Mouse (Mus musculus) thymus, postnatal 10 days (tissue): ENCODE measurements around the gene Vmn1r191.
"Not testable (repeated sequence)": the region's sequence is repeated elsewhere in the genome, so short reads cannot be mapped to it uniquely, and the experiment has no call there.

ENCODE experiments used
- DNase-seq, 2 experiments: peaks; one replicate each; pipeline ENCODE4 v3.0.0; 2021; ENCODE audit warnings: low spot score in 2 of 2

Vmn1r191 gene

DNA sequence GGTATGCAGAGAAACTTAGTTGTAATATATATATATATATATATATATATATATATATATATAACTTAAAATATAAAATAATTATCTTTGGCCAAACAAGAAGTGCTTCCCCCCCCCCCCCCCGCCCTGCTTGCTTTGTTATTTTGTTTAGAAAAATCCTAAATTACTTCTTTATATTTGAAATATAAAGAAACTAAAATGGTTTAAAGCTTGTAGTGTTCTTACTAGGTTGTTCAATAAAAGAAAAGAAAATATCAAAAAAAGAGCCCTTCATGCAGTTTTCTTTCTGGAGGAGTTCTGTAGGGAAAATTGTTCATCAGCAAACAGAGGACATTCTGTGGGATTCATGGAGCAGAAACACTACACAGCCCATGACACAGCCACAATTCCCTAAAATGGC, at the start of gene Vmn1r191:
Gene Vmn1r191, minus strand, starts transcription at position 101 of the 400 bp plus-strand sequence.
- DNase-seq: no peak

DNA sequence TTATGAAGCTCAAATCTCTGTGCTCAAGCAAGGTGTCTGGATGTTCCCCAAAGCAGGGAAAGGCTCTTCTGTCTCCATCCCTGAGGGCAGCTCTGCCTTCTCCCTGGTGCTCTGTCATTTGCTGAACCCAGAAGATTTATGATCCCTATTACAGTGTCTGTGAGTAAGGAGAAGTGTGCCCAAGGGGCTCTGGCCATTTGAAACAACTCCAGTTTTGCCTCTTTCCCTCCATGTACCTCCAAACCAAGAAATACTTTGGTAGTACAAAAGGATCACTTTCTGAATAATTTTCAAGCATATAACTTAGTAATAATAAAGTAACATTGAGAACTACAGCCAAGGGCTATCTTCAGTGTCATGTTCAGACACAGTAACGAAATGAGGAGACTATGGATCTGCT, 39.3 kb upstream of the Vmn1r191 start, which contains the start of gene Vmn1r193:
Gene Vmn1r193, minus strand, starts transcription at position 101 of the 400 bp plus-strand sequence.
- DNase-seq: not testable (repeated sequence)

DNA sequence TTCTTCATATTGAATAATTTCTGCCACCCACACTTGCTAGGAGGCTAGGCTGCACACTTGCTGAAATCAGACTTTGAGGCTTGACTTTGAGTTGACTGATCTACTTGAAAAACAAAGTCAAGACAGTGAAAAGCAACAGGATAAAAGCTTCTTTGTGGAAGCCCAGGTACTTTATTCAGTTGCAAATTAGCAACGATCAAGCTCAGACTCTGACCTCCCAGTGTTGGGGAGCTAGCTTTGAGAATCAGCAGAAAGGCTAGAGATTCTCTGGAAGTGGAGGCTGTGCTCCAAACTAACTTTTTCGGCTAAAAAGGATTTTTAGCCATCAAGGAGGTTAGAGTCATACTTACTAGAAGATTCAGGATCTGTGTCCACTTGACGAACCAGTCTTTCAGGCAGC, 9.0 kb upstream of the Vmn1r191 start:
- DNase-seq: not testable (repeated sequence)

DNA sequence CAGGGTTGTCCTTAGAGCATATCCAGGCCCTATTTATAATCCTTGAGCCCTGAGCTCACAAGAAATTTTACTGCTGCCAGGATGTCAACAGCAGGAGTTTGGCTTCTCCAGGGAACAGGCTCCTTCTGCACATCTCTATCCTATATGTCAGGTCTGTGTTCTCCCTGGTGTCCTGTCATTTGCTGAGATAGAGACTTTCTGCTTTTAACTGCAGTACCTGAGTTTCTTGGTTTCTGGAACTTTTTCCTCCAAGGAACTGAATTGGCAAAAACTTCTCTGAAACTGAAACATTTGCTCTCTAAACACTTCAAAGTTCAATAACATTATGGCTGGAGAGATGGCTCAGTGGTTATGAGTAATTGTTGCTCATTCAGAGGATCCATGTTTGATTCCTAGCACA, 7.3 kb upstream of the Vmn1r191 start, which contains the start of gene Vmn1r192:
Gene Vmn1r192, minus strand, starts transcription at position 101 of the 400 bp plus-strand sequence.
- DNase-seq: no peak

DNA sequence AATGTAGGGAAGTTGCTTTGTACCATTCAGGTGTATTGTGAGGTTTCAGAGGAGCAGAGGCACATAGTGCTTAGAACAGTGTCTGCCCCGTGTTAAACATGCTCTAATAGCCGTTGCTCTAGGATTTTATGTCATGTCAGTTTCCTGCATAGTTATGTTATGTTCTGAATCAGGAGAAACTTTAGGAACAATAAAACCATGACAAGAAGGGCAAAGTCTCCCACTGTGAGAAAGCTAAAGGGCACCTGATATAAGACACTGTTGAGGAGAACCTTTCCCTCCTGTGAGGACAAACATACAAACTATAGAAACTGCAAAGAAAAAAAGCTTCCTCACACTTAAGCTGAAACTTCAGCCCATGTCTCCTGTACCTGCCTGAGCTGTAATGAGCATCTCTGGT, 6.6 kb upstream of the Vmn1r191 start:
- DNase-seq: no peak

DNA sequence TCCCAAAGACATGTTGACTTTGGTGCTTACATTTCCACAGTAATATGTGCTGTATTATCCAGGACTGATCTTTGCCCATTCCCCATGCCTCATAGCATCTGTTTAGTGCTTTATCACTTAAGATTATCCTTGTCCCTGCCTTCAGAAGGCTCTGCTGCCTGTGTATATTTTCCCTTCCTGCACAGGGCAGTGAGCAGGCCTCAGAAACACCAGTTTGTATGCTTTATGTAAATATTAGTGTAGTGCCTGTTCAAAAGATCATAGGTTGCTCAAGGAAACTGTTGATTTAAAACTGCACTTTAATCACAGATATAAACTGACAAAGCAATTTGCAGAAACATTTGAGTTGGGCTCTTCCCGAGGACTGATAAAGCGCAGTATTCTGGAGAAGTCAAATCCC, 5.5 kb upstream of the Vmn1r191 start:
- no peak for DNase-seq

DNA sequence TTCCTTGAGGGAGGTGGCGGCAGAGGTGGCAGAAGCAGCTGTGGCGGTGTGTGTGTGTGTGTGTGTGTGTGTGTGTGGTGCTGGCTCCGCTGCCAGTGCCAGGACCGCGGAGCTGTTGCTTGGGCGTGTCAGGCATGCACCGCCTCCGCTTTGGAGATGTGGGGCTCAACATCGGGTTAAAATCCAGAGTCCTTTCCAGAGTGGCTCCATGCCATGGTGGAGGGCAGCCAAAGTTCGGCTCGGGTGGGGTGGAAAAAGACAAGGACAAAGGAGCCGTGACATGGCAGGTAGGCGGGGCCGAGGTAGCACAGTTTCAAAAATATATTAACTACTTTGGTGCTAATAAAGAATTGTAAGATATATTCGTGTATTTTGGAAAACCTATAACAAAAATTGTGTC, 15.4 kb downstream of the Vmn1r191 start:
- no peak for DNase-seq

DNA sequence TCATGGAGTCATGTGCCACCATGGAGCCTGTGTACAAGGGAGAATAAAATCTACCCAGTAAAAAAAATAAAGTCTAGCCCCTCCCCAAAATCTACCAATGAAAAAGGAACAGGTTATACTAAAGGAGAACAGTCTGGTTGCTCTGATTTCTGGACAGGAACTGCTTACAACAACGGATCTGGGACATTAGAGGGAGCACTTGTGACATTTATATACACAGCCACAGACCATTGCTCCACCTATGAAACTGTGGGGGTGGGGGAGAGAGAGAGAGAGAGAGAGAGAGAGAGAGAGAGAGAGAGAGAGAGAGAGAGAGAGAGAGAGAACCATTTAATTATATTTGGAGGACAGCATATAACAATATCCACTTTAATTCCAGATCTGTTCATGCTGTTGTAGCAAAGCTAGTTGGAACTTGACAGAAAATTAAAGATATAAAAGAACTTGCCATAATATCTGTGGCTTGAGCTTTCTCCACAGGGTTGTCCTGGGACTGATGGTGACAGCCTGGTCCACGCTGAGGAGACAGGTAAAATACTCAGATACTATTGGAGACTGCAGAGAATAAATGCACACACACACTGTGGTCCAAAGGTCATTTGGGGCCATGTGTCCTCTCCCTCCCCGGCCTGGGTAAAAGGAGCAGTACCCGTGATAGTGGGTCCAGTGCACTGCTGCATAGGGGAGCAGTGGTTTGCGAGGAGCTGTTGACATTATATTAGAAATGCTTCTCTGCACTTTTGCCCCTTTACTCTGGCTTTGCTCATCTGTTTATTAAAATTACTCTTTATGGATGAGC, 47.1 kb downstream of the Vmn1r191 start:
- DNase-seq: not testable (repeated sequence)
